Mouse (Mus musculus): ENCODE results near the gene Taf1b.

Gene Taf1b

DNA sequence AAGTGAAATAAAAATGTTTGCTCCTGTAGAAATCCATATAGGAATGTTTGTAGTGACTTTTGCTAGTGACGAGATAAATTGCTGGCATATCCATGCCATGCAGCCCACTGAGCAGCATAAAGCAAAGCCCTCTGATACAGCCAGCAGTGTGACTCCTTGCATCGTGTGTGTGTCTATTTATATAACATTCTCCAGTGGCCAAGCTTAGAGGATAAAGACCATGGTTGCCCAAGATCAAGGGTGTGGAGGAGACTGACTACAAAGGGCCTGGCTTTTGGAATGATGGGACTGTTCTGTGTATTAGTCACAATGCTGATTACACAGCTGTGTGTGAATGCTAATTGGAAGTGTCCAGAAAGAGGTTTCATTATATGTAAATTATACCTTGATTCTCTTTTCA is 54.4 kb downstream of the Taf1b start:
- DNase-seq (ENCODE audit: low spot score in 2 of 2): no peak

- DNase-seq (ENCODE audit: low spot score in 2 of 2): no peak
Measured at GRCm38 (mm10) chr12:24555976-24556375, 57.8 kb downstream of the Taf1b start.

DNA sequence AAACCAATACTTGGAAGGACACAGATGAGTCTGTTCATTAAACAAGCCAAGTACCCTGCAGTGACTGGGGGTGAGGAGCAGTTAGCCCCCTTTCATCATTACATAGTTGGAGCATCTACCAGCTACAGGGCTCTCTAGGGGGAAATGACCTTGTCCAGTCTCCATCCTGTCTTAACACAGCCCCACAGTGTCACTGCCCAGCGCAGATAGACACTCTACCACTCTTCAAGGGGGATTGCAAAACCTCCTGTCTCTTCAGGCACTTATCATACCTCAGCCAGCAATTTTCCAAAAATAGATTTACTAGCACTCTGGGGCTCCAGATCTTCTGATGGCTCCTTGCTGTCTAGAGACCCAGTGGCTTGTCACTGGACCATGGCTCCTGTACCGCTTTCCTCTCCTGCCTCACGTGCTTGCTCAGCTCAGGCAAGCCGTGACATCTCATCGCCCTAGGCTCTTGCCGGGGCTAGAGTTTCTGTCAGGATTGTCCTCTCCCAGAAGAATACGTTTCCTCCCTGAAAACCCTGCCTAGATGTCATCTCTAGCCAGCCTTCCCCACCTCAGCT is 65.3 kb downstream of the Taf1b start:
- no peak for DNase-seq (ENCODE audit: low spot score in 2 of 2)

DNA sequence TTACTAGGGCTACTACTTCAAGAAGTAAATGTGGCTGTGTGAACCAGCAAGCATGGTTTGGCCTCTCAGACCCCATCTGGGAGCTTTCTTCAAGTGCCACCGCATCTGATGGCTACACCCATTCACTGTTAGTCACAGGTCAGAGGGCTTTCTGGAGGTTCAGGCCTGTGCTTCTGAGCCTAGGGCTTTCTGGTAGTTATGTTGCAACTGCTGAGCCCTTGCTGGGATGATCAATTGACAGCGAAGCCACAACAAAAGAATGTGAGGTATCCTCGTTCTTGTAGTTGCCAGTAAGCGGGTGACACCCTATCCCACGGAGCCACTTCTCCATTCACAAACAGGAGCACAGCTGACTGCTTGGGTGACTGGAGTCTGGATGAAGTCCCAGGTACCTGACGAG is 67.2 kb downstream of the Taf1b start:
- DNase-seq (ENCODE audit: low spot score in 2 of 2): no peak

DNA sequence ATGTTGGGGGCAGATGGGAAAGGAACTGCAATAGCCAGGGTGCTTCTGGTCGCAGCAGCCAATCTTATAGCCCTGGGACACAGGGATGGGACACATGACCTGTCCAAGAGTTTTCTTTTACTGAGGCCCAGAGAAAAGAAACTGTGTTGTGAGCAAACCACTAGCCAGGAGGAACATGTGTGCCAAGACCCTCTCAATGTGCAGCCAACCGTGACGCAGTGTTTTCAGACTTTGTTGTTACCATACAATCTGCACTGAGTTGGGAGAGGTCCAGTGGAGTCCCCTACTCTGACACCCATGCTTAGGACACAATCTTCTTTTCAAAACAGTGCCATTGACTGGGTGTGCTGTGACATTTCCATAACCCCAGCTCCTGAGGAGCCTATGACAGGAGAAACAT is 69.4 kb downstream of the Taf1b start:
- DNase-seq (ENCODE audit: low spot score in 2 of 2): no peak

GRCm38 (mm10) chr12:24571523-24572392 is 73.6 kb downstream of the Taf1b start, which contains the start of gene Grhl1:
Gene Grhl1 (plus strand): TSS chr12:24572283.
- DNase-seq (ENCODE audit: low spot score in 2 of 2): peak; percentile 88 to 90

DNA sequence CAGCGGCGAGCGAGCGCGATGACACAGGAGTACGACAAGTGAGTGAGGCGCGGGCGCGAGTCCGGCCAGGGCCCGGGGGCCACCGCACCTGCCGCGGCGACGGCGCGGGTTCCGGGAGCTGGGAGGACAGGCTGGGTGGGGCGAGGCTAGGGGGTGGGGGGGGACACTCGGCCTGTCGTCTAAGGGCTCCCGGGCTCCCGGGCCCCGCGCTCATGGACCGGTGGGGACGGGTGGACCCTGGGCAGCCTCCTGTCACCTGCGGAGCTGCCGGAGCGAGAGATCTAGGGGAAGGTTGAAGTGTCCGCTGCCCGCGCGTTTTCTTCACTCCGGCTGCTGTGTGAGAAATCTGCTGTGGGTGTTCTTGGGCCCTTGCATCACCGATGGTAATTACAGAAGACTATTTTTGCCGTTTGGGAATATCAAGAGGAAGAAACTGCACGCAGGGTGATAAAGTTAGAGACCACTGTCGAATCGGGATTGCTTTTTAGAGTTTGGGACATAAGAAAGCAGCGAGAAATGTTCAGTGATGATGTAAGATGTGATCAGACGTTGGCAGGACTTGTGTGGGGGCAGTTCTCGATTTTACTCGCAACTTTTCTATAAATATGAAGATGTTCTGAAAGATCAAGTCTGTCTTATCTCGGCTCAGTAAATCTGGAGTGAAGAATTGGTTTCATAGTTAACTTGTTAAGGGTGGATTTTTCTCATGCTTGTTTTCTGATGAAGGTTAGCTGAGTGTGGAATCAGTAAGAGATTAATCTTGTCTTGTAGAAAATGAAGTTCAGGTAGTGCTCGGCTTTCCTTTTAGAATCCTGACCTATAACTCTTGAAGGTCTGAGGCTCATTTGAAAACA is 74.5 kb downstream of the Taf1b start:
- no peak for DNase-seq (ENCODE audit: low spot score in 2 of 2)

DNA sequence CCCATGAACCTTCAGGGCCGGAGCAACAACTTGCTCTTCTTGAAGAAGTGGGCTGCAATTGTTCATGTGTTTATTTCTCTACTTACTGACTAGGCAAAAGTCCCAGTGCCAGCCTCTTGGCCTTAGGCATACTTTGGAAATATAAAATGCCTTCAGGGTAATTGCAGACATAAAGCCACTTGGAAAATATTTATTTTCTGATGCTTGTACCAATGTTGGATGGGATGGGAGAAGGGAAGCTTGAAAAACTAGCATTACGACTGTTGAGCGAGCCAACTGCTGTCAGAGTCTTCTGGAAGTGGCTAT is 75.1 kb downstream of the Taf1b start:
- no peak for DNase-seq (ENCODE audit: low spot score in 2 of 2)

GRCm38 (mm10) chr12:24574870-24575269 is 76.7 kb downstream of the Taf1b start:
- DNase-seq (ENCODE audit: low spot score in 2 of 2): no peak

DNA sequence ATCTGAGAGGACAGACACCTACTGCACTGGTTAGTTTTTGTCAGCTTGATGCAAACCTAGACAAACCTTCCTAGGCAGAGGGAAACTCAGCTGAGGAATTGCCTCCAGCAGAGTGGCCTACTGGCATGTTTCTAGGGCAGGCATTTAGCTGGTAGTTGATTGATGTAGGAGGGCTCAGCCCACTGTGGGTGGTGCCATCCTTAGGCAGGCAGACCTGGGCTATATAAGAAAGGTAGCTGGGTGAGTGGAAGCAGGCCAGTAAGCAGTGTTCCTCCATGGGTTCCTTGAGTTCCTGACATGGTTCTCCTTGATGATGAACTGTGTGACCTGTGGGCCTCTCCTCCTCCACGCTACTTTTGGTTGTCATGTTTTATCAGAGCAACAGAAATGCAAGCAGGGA is 82.3 kb downstream of the Taf1b start:
- DNase-seq (ENCODE audit: low spot score in 2 of 2): no peak

DNA sequence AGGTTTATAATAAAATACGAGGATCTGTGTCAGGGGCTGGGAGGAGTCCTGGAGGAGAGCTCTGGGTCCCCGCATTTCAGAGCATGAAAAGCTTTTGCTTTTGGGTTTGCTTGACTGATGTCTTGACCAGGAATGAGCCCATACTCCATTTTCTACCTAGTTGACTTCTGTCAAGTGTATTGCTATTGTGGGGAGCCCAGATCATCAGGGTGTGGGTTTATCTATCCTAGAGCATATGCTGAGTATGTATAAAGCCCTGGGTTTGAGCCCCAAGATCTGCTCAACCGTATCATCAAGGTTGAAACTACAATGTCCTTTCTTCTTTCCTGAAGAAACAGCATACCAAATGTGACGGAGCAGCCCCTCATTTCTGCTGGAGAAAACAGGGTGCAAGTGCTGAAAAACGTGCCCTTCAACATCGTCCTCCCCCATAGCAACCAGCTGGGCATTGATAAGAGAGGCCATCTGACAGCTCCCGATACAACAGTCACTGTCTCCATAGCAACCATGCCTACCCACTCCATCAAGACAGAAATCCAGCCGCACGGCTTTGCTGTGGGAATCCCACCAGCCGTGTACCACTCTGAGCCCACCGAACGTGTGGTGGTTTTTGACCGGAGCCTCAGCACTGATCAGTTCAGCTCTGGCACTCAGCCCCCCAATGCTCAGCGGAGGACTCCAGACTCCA is 83.0 kb downstream of the Taf1b start:
- DNase-seq (ENCODE audit: low spot score in 2 of 2): no peak

- DNase-seq (ENCODE audit: low spot score in 2 of 2): no peak
Measured at GRCm38 (mm10) chr12:24583653-24584052, 85.5 kb downstream of the Taf1b start.

GRCm38 (mm10) chr12:24584835-24585234 is 86.7 kb downstream of the Taf1b start:
- DNase-seq (ENCODE audit: low spot score in 2 of 2): no peak

DNA sequence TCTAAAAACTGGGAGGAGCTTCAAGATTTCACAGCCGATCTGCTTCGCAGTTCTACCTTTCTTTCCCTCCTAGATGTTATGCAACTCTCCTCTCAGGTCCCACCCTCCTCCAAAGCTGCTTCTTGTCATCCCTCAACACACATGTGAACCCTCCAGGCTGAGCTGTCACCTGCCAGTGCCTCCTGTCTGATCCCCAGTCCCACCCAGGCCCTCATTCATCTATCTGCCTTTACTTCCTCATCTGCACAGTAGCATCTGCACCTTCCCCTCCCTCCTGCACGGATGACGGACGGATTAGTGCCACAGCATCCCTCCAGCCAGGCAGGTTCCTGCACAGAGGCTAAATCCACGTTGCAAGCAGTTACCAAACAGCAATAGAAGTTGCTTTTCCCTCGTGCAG is 88.0 kb downstream of the Taf1b start:
- no peak for DNase-seq (ENCODE audit: low spot score in 2 of 2)

DNA sequence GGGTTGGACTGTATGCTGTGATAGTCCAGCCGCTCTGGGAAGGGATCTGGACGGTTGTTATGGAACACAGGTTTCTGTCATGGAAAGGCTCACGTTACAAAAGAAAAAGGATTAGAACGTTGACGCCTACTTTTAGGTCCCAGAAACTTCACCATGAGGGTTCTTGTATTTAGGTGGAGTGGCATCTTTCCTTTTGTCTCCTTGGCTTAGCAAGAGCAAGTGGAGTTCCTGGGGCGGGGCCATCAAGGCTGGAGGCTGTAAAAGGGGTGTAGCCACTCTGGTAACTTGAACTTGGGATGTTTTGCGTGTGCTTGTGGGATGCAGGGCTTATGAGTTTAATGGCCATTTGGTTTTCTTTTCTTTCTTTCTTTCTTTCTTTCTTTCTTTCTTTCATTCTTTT is 92.2 kb downstream of the Taf1b start:
- no peak for DNase-seq (ENCODE audit: low spot score in 2 of 2)

DNA sequence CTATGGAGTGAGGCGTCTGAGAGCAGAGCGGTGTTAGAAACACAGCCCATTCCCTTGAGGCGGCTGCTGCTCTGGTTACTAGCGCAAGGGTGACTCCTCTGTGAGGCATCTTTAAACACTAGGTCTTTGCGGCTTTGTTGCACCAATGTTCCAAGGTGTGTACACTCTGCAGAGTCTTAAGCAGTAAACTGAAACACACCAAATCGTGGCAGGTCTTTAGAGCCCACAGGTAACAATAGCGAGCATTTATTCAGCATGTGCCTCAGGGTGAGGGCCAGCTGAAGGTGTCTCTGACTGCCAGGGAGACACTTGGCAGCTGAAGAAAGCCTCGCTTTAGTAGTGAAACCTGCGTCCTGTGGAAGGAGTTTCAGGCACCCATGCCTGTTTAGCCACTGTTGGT is 93.9 kb downstream of the Taf1b start:
- no peak for DNase-seq (ENCODE audit: low spot score in 2 of 2)

GRCm38 (mm10) chr12:24592956-24593672 is 95.0 kb downstream of the Taf1b start:
- peak; percentile 57 to 62 for DNase-seq (ENCODE audit: low spot score in 2 of 2)

DNA sequence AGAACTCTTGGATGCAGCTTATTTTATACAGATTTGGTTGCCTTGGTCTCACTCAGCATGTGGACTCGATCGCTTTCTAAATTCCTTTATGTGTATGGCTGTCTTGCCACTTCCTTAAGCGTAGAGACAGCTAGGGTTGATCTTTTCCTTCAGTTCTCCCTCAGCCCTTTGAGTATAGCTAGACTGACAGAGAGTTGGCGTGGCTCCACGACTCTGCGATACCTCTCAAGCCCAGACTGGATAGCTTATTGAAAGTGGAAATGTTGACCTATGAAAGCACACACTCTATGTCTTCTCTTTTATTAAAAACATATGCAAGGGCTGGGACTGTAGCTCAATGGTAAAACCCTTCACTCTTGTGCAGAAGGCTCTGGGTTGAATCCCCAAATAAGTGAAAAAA is 99.2 kb downstream of the Taf1b start:
- DNase-seq (ENCODE audit: low spot score in 2 of 2): no peak

DNA sequence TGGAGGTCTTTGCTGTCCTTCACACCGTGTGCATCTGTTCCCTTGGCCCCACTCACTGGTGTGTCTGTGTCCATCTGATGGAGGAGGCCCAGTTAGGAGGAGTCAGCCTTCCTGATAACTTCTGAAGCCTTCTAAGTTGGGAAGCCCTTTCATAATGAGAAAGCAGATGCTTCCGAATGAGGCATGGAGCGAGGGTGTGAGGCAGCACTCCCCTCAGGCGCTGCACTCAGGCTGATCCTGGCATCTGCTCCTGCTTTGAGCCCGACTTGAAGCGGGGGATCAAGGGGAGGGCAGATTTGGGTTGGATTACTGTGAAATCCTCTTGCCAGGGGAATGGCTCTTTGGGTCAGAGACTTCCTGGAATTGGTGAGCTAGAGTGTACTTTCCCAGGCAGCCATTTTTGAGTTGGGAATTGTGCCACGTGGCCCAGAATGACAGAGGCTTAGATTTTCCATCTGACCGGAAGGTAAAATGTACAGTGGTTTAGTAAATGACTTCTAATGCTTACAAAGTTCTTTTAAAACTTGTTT is 101.3 kb downstream of the Taf1b start:
- DNase-seq (ENCODE audit: low spot score in 2 of 2): no peak

- no peak for DNase-seq (ENCODE audit: low spot score in 2 of 2)
Measured at GRCm38 (mm10) chr12:24600074-24600473, 101.9 kb downstream of the Taf1b start.

DNA sequence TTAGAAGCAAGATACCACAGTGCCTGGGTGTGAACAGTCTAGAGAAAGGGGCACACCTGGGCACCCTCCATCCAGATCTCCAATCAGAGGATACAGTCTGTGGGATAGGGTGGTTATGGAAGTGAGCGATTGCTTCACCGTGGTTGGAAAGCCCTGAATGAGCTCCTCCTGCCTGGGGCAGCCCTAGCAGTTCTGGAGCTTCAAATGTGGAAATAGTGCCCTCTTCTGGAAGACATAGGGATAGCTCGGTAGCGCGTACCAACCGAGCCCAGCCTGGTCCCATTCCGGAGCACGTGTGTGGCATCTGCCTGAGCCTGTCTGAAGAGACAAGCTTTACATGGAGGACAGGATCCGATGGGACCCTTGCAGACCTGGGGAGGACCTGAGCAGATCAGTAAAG is 102.6 kb downstream of the Taf1b start:
- peak; percentile 43 to 78 for DNase-seq (ENCODE audit: low spot score in 2 of 2)

All from thymus, postnatal 10 days (tissue).